Mouse (Mus musculus) lung, postnatal 14 days (tissue): ENCODE data around the gene Coro2b.

Experiments
- DNase-seq: peaks from one replicate; pipeline ENCODE4 v3.0.0; 2021

Gene Coro2b

DNA sequence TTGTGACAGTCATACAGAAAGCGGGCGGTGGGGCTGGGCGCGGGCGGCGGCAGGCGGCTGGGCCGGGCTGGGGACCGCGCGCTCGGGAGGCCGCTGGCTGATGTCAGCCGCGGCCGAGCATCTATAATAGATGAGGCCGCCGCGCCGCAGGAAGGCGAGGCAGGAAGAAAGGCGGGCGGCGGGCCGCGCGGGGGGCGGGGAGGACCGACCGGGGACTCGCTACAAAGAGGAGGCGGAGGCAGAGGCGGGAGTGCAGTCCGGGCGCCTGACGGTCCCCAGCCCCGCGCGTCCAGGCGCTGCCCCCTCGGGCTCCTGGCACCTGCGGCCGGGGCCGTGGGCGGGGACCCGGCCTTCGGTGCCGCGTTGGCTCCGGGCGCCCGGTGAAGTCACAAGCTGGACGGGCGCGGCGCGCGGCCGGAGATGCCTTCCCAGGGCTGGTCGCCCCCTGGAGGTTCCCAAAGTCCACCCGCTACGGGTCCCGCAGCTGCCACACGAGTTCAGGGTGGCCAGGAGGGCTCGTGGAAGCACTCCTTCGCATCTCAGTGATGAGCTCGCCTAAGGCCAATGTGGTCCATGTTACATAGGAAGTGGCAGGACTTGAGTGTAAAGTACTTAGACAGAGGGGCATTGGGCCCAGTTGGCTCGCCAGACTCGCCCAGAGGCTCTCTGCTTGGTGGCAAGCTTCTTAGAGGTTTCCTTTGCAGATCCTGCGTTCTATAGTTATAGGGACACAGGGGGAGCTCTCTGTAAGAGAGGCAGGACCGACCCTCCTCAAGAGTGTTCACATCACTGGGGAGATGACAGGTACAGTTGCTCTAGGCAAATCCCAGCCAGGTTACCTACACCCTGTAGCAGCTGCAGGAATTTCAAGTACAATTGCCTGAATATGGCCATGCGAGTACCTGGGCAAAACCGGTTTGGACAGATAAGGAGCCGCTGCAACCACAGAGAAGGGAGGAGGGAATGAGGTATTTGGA is at the start of gene Coro2b:
Gene Coro2b, minus strand, starts transcription at position 390 of the 977 bp plus-strand sequence.
- DNase-seq: peak; percentile 83

DNA sequence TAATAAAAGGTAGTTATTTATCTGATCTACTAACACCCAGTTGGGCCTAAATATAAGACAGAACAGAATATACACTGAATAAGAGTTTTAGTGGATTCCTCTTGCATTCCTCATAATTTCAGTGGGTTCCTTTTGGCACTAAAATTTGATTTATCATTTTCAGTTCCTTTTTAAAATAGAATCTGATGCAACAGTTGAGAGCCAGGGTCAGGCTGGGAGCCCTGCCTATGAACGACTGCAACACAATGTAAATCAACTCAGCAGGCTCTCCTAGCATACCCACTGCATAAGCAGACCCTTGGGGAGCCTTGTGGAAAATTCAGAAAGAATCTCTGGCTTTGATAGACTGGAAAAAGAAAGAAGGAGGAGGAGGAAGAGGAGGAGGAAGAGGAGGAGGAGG is 40.7 kb upstream of the Coro2b start:
- no peak for DNase-seq

GRCm38 (mm10) chr9:62569121-62569520 is 32.3 kb upstream of the Coro2b start:
- peak; percentile 62 for DNase-seq

DNA sequence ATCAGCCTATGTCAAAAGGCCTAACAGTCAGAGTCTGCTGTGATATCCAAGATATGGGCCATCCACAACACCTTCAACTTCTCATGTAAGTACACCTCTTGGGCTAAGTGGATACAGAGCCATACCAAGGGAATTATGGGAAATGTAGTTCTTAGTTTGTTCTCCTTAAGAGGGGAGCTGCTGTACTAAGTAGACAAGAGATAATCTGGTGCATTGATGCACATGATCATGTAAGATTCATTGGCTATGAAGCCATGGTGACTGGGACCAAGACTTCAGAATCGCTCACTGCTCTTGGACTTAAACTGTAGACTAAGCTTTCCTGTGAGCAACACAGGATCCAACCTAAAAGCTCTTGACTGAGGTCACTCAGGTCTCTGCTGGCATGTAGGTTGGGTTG is 31.0 kb upstream of the Coro2b start:
- no peak for DNase-seq

DNA sequence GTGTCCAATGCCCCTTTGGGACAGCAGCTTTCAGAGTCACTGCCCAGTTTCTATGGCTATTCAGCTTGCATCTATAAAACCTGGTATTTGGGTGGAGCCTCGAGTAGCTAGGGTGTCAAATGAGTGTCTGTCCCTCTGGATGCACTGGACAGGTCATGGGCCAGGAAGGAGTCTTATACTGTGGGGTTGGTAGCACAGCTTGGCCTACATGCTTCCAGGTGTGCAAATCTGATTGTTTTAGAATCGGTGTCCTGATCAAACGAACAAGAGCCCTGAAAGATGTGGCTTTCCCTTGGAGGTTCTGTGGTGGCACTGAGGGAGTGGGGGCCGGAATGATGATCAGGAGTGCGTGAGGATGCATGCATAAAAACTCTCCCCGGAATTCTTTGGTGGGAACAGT is 25.4 kb upstream of the Coro2b start:
- no peak for DNase-seq

DNA sequence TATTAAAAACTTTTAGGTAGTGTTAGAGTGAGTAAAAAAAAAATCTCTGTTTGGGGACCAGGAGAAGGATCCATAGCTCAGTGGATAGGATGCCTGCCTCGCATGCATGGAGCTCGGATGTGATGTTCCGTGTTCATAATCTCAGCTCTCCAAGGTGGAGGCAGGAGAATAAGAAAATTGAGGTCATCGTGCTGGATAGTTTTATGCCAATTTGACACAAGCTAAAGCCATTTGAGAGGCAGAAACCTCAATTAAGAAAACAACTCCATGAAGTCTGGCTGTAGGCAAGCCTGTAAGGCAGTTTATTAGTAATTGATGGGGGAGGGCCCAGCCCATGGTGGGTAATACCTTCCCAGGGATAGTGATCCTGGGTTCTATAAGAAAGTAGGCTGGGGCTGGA is 23.6 kb upstream of the Coro2b start:
- no peak for DNase-seq

GRCm38 (mm10) chr9:62560006-62560405 is 23.2 kb upstream of the Coro2b start:
- DNase-seq: peak; percentile 69

DNA sequence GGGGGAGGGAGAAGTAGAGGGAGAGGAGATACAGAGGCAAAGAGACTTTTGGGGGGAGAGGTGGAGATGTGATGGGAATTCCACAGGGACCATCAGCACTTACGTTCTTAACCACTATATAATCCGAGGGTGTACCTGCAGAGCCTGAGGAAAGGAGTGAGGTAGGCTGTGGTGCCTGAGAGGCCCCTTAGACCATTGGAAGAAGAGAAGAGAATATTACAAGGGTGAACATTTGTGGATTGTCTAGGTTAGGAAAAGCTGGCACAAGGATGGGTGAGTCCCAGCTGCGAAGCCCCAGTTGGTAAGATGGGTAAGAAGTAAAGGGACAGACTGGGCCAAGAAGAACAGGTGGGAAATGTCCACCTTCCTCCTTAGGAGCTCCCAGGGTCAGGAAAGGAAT is 22.6 kb upstream of the Coro2b start:
- no peak for DNase-seq

- DNase-seq: no peak
Measured at GRCm38 (mm10) chr9:62558058-62558457, 21.2 kb upstream of the Coro2b start.

GRCm38 (mm10) chr9:62556748-62557147 is 19.9 kb upstream of the Coro2b start:
- DNase-seq: no peak

DNA sequence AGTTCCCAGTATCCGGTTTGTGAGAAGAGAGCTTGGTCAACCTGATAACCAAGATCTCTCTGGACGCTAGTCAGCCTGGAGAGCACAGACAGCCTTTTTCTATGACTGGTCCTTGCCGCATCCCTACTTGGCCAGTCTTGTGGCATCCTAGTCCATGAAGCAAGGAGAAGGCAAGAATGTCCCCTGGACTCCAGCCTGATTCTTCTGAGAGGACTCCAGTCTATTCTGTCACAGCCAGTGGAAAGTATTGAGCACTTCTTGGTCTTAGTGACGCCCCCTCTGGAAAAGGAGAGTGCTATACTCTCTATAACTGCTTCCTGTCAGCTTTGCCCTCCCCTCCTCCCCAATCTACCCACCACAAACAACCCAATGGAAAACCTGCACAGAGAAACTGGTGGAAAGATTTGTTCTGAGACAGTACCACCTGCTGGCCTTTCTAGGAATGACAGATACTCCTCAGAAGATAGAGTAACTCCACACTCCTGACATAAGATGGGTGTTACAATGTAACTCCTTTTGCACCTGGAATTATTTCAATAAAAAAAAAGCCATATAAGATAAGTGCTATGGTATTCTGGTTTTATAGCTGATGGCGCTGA is 18.5 kb upstream of the Coro2b start:
- peak; percentile 66 for DNase-seq

- DNase-seq: no peak
Measured at GRCm38 (mm10) chr9:62554606-62555005, 17.8 kb upstream of the Coro2b start.

DNA sequence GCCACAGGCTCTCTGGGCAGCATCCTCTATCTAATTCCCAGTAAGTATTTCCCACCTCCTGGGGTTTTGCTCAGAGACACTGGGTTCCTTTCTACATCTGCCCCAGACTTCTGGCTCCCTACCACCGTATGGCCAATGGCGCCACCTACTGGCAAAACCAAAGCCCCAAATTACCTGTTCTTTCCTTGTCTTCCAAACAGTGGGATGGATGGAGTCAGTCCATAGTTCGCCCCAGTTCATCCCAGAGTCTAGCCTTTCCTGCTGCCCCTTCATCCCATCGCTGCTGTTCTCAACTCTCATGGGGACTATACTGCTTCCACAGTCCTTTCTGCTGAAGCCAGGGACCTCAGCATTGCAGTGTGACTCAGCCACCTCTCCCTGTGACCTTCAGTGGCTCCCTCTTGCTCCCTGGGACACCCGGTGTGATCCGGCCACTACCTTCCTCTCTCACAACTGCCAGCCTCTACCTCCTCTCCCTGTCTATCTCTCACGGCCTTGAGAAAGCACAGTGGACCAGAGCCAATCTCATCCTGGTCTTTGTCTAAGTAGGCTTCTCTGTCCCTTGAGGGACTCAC is 16.6 kb upstream of the Coro2b start:
- DNase-seq: peak; percentile 87

DNA sequence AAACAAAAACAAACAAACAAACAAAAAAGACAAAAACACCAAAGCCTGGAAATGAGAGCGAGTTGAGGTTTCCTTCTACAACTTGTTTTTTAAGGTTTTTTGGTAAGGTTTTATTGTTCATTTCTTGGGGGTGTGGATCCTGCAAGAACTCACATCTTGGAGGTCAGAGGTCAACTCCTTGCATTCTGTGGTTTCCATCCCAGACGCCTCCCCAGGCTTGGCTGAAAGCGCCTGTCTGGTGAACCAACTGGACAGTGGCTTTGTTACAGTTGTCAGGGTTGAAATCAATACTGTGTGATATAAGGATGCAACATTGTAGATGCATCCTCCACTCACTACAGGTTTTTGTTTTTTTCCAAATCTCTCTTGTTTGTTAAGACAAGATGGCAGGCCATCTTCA is 14.7 kb upstream of the Coro2b start:
- no peak for DNase-seq

- peak; percentile 76 for DNase-seq
Measured at GRCm38 (mm10) chr9:62550661-62551093, 13.8 kb upstream of the Coro2b start.

GRCm38 (mm10) chr9:62549809-62550208 is 13.0 kb upstream of the Coro2b start:
- peak; percentile 94 for DNase-seq

- no peak for DNase-seq
Measured at GRCm38 (mm10) chr9:62547476-62547875, 10.6 kb upstream of the Coro2b start.

- DNase-seq: no peak
Measured at GRCm38 (mm10) chr9:62544856-62545255, 8.0 kb upstream of the Coro2b start.

DNA sequence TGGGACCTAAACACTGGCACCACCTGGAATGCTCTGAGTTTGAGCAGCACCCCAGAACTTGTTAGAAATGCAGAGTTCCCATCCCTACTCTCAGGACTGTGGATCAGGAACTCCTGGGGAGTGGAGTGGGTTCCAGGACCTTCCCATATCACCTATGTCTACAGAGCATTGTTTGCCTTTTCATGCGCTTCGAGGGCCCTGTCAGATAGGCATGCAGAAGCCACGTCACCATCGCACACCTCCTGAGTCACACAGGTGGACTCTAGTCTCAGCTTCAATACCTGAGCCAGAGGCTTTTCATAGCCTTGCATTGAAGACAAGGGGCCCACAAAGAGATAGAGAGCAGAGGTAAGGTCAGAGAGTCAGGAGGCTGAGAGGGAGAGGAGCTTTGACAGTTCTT is 7.0 kb upstream of the Coro2b start:
- DNase-seq: no peak

DNA sequence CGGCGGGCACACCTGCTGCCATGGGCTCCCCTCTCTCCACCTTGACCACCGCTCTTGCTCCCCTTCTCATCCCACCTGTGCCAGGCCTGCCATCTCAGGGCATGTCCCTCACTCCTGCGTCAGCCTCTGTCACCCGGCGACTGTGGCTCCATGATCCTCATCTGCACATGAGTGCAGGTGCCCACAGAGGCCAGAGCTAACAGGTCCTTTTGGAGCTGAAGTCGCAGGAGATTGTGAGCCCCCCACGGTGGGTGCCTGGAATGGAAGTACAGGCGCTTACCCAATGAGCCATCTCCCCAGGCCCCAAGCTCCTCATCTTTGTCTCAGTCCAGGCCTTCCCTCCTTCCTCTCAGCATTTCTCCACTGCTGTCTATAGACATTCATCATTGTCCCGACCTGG is 4.8 kb upstream of the Coro2b start:
- DNase-seq: no peak

DNA sequence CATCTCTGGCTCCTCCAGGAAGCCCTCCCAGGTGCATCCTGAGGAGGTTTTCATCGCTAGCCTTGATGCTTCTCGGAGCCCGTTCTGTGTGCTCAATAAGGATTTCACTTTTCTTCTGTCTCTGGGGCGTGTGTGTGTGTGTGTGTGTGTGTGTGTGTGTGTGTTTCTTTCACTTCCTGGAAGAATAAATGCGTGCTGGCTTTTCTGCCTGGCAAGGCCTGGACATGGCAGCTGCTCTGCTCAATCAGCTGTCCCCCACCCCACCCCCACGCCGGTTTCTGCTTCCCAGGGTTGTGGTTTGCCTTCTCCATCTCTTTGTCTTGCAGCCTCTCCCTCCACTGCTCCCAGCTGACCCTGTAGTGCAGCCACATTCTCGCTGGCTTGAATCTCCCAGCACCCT is 4.3 kb upstream of the Coro2b start:
- DNase-seq: no peak

DNA sequence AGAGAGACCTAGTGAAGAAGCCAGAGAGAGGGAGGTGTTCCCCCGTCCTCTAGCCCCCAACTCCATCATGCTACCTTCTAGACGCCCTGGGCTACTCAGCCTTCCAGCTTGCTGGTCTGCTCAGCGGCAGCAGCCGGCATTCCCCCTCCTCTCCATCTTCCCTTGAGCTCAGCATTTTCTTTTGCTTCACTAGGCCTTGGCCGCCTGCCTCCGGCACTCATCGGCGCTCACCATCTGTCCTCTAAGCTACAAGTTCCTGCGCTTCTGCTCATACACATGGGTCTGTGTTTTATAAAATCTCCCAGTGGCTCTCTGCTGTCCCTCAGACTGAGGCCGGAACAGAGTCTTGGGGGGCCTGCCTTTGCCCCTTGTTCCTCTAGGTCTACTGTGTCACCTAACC is 3.9 kb upstream of the Coro2b start:
- no peak for DNase-seq

- DNase-seq: no peak
Measured at GRCm38 (mm10) chr9:62540166-62540565, 3.3 kb upstream of the Coro2b start.

GRCm38 (mm10) chr9:62539251-62539711 is 2.4 kb upstream of the Coro2b start:
- no peak for DNase-seq
